In the genomic region with DNA sequence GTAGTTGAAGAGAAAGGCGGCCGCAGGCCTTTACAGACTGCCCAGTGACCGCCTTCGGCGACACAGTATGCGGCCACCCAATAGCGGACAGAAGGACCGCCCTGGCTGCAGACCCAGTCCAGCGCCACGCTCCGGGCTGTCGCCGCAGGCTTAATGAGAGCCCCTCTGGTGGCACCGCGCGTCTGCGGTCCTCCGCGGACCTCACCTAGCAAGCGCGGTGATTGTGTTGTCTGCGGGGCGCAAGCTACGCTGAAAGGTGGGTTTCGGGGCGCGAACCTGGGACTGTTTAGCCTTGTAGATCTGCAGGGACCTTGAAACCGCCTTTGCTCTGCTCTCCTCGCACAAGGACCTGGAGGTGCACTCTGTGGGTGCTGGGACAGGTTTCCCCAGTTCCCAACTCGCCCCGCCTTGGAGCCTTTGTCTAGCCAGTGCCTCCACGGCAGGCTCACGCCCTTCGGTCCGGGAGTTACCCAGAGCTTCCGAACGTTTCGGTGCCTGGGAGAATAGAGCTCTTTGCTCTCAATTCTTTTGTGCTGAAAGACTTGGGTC, we compare ENCODE assay signal across 8 mouse cellular contexts. TPM values are rescaled to one million over a fixed set of nuclear protein-coding genes. Genes with fewer than 3 reads are reported as not detected.
DNase-seq lines count a peak whose midpoint lies in the region; ATAC-seq and TF ChIP-seq lines count a peak whose summit lies in the region.

No protein-coding gene starts in this region.

- H3K9me3 ChIP-seq in heart, embryonic 10.5 days, result no peaks in the 10 kb centered on the region
- H3K9me3 ChIP-seq in kidney, postnatal 0 days (replicated peaks; ENCODE audit: low read length), result no peaks in the 10 kb centered on the region
- no peaks in the 10 kb centered on the region for H3K9me3 ChIP-seq in stomach, embryonic 15.5 days

- no peaks in the 10 kb centered on the region for H3K4me1 ChIP-seq in cerebellum, adult 2 months (ENCODE audit: control insufficient read depth, insufficient read depth, low read length)
- peaks cover 22% of the 10 kb centered on the region for H3K4me1 ChIP-seq in heart, embryonic 10.5 days
- H3K4me1 ChIP-seq in kidney, postnatal 0 days (replicated peaks; ENCODE audit: insufficient read depth, low read length), result peaks cover 17% of the 10 kb centered on the region
- peaks cover 18% of the 10 kb centered on the region for H3K4me1 ChIP-seq in stomach, embryonic 15.5 days

- no peak for TF ChIP-seq POLR2A in cerebellum, adult 2 months (IDR thresholded peaks at IDR 0.05; ENCODE audit: borderline replicate concordance, insufficient read depth, low read length)
- TF ChIP-seq POLR2A in brain, embryonic 14.5 days (IDR thresholded peaks at IDR 0.05; ENCODE audit: borderline replicate concordance, extremely low read depth, insufficient read depth, insufficient read length, poor library complexity, severe bottlenecking), result no peak

- peak overlapping the region; percentile 51 for H3K9ac ChIP-seq in kidney, postnatal 0 days (ENCODE audit: low read depth, low read length)
- H3K9ac ChIP-seq in stomach, embryonic 15.5 days, result peak overlapping the region; percentile 14; the same call in 1 of the 2 replicates

- WGBS in cerebellum, adult 2 months, result 6% methylated on average over 38 of the region's 38 CpGs
- 1% methylated on average over 38 of the region's 38 CpGs for WGBS in heart, embryonic 10.5 days
- 3% methylated on average over 38 of the region's 38 CpGs for WGBS in kidney, postnatal 0 days
- 3% methylated on average over 38 of the region's 38 CpGs for WGBS in stomach, embryonic 15.5 days

- H3K4me2 ChIP-seq in kidney, postnatal 0 days (ENCODE audit: low read length), result peak overlapping the region; percentile 90
- peak overlapping the region; percentile 76 for H3K4me2 ChIP-seq in stomach, embryonic 15.5 days

- no peak for ATAC-seq in kidney, postnatal 0 days (replicated peaks; ENCODE audit: low FRiP score, low read depth)
- peak; percentile 85 for ATAC-seq in stomach, embryonic 15.5 days (ENCODE audit: insufficient read depth, low FRiP score, low read depth)

- TF ChIP-seq CTCF in cerebellum, adult 2 months (IDR thresholded peaks at IDR 0.05; ENCODE audit: borderline replicate concordance, insufficient read depth, low read depth, low read length), result no peak
- TF ChIP-seq CTCF in brain, embryonic 14.5 days (IDR thresholded peaks at IDR 0.05; ENCODE audit: borderline replicate concordance, extremely low read depth, insufficient read depth, insufficient read length), result no peak
- TF ChIP-seq CTCF in kidney, postnatal 0 days (IDR thresholded peaks at IDR 0.05; ENCODE audit: low read depth), result no peak

- H3K27ac ChIP-seq in cerebellum, adult 2 months (ENCODE audit: insufficient read depth, low read length), result no peak overlapping the region
- H3K27ac ChIP-seq in heart, embryonic 10.5 days, result peak overlapping the region; percentile 69
- H3K27ac ChIP-seq in kidney, postnatal 0 days, result no peak overlapping the region
- H3K27ac ChIP-seq in stomach, embryonic 15.5 days, result peak overlapping the region; percentile 67

- DNase-seq in cerebellum, adult 2 months, result peak; percentile 12 to 28
- DNase-seq in cerebellum, adult 9-11 months, result no peak
- DNase-seq in brain, embryonic 14.5 days (ENCODE audit: low read depth), result peak; percentile 42
- DNase-seq in heart, embryonic 10.5 days (ENCODE audit: low spot score), result no peak
- DNase-seq in kidney, postnatal 0 days (ENCODE audit: low spot score), result peak; percentile 39
- peak; percentile 63 for DNase-seq in lung, postnatal 36 days
- no peak for DNase-seq in frontal cortex, postnatal 14 days (ENCODE audit: low spot score in 2 of 2)

- H3K36me3 ChIP-seq in heart, embryonic 10.5 days, result peaks cover 9% of the 10 kb centered on the region
- no peaks in the 10 kb centered on the region for H3K36me3 ChIP-seq in kidney, postnatal 0 days (ENCODE audit: insufficient read depth, low read length)
- peaks cover under 1% of the 10 kb centered on the region; the same call in 1 of the 2 replicates for H3K36me3 ChIP-seq in stomach, embryonic 15.5 days

- no peaks in the 10 kb centered on the region for H3K27me3 ChIP-seq in cerebellum, adult 2 months (ENCODE audit: control insufficient read depth, insufficient read depth, low read length)
- peaks cover 39% of the 10 kb centered on the region for H3K27me3 ChIP-seq in heart, embryonic 10.5 days (ENCODE audit: insufficient read depth, poor library complexity, severe bottlenecking)
- H3K27me3 ChIP-seq in kidney, postnatal 0 days (ENCODE audit: insufficient read depth, low read length), result no peaks in the 10 kb centered on the region
- H3K27me3 ChIP-seq in stomach, embryonic 15.5 days (replicated peaks), result no peaks in the 10 kb centered on the region

- H3K4me3 ChIP-seq in cerebellum, adult 2 months (replicated peaks; ENCODE audit: insufficient read depth, low read depth, low read length), result peak overlapping the region; percentile 30
- H3K4me3 ChIP-seq in heart, embryonic 10.5 days, result peak overlapping the region; percentile 68
- H3K4me3 ChIP-seq in kidney, postnatal 0 days (replicated peaks; ENCODE audit: low read depth, low read length), result peak overlapping the region; percentile 48
- peak overlapping the region; percentile 45 for H3K4me3 ChIP-seq in stomach, embryonic 15.5 days (replicated peaks)

RNA-seq across cellular contexts. Expression of gene Rabif, which starts 18.9 kb away (rescaled TPM):
- polyA plus RNA-seq in cerebellum, adult 2 months (2012; rRNA removed), result 33.5 and 33.9 TPM in 2 replicates
- polyA plus RNA-seq in brain, embryonic 14.5 days (2012; rRNA removed), result 36.9 and 39.5 TPM in 2 replicates
- polyA plus RNA-seq in heart, embryonic 10.5 days (2016; fragmentation: Nextera tagmentation; extraction: Ambion mirVana), result 37.9 and 40.3 TPM in 2 replicates
- 33.8 and 38.7 TPM in 2 replicates for polyA plus RNA-seq in kidney, postnatal 0 days (2015; fragmentation: Nextera tagmentation; extraction: Ambion mirVana)
- polyA plus RNA-seq in stomach, embryonic 15.5 days (2015; fragmentation: Nextera tagmentation; extraction: Ambion mirVana), result 37.2 and 42.7 TPM in 2 replicates

RNA-seq across cellular contexts. Expression of gene Mgat4e, which starts 36.1 kb away (rescaled TPM):
- 0.13 TPM in 1 of 2 replicates, not detected in the other for polyA plus RNA-seq in cerebellum, adult 2 months (2012; rRNA removed)
- 0.15 TPM in 1 of 2 replicates, not detected in the other for polyA plus RNA-seq in brain, embryonic 14.5 days (2012; rRNA removed)
- not detected in 2 replicates for polyA plus RNA-seq in heart, embryonic 10.5 days (2016; fragmentation: Nextera tagmentation; extraction: Ambion mirVana)
- polyA plus RNA-seq in kidney, postnatal 0 days (2015; fragmentation: Nextera tagmentation; extraction: Ambion mirVana), result not detected in 2 replicates
- not detected in 2 replicates for polyA plus RNA-seq in stomach, embryonic 15.5 days (2015; fragmentation: Nextera tagmentation; extraction: Ambion mirVana)

RNA-seq across cellular contexts. Expression of gene Kdm5b, which starts 46.6 kb away (rescaled TPM):
- 20.5 and 22.9 TPM in 2 replicates for polyA plus RNA-seq in cerebellum, adult 2 months (2012; rRNA removed)
- 48.9 and 70.8 TPM in 2 replicates for polyA plus RNA-seq in brain, embryonic 14.5 days (2012; rRNA removed)
- polyA plus RNA-seq in heart, embryonic 10.5 days (2016; fragmentation: Nextera tagmentation; extraction: Ambion mirVana), result 28.9 and 42.5 TPM in 2 replicates
- 40.2 and 42.4 TPM in 2 replicates for polyA plus RNA-seq in kidney, postnatal 0 days (2015; fragmentation: Nextera tagmentation; extraction: Ambion mirVana)
- polyA plus RNA-seq in stomach, embryonic 15.5 days (2015; fragmentation: Nextera tagmentation; extraction: Ambion mirVana), result 53.2 and 54.5 TPM in 2 replicates

RNA-seq across cellular contexts. Expression of gene Klhl12, which starts 58.1 kb away (rescaled TPM):
- polyA plus RNA-seq in cerebellum, adult 2 months (2012; rRNA removed), result 29.8 and 30.7 TPM in 2 replicates
- 22.5 and 24.9 TPM in 2 replicates for polyA plus RNA-seq in brain, embryonic 14.5 days (2012; rRNA removed)
- polyA plus RNA-seq in heart, embryonic 10.5 days (2016; fragmentation: Nextera tagmentation; extraction: Ambion mirVana), result 23.8 and 25.1 TPM in 2 replicates
- 17.8 and 21.2 TPM in 2 replicates for polyA plus RNA-seq in kidney, postnatal 0 days (2015; fragmentation: Nextera tagmentation; extraction: Ambion mirVana)
- 24.0 and 24.2 TPM in 2 replicates for polyA plus RNA-seq in stomach, embryonic 15.5 days (2015; fragmentation: Nextera tagmentation; extraction: Ambion mirVana)

Comparison
In these comparisons a context has a peak if more than half of its experiments do, and no peak if none do; other contexts are left out.
1. DNase-seq: peak in cerebellum, adult 2 months (2 of 2), brain, embryonic 14.5 days (single experiment), kidney, postnatal 0 days (single experiment) and lung, postnatal 36 days (single experiment); none in cerebellum, adult 9-11 months (single experiment), heart, embryonic 10.5 days (single experiment) and frontal cortex, postnatal 14 days (0 of 2).
2. H3K27ac ChIP-seq: peak in heart, embryonic 10.5 days (single experiment) and stomach, embryonic 15.5 days (single experiment); none in cerebellum, adult 2 months (single experiment) and kidney, postnatal 0 days (single experiment).
3. Peak in every context shown above with its lines, with median percentiles within 50 percentile points of each other: H3K4me3 ChIP-seq.